Mouse (Mus musculus) cerebellum, adult 2 months (tissue): Measurements from ENCODE around the gene Art3.

Source experiments
- CTCF ChIP-seq: fragments of 200-500 bp; IDR thresholded peaks from 2 replicates; pipeline ENCODE4 v1.5.1; 2011; ENCODE audit warnings: low read depth, mild to moderate bottlenecking, control low read depth, low read length, moderate library complexity, borderline replicate concordance; ENCODE audit not compliant: insufficient read depth
- POLR2A ChIP-seq: fragments of 200-500 bp; IDR thresholded peaks from 2 replicates; pipeline ENCODE4 v1.6.1; 2011; ENCODE audit warnings: low read length, control low read depth, borderline replicate concordance; ENCODE audit not compliant: insufficient read depth

GRCm38 (mm10) chr5:92336743-92337142 is 5.1 kb downstream of the Art3 start:
- no peak for TF ChIP-seq POLR2A
- TF ChIP-seq CTCF, result no peak
